Mouse (Mus musculus): ENCODE data around the gene Foxo3. TPM values are rescaled to one million over a fixed set of nuclear protein-coding genes. Genes with fewer than 3 reads are reported as not detected.

Gene Foxo3
- polyA plus RNA-seq, 1 experiment from 2014 or later = 5.0 TPM

- H3K27me3 ChIP-seq (ENCODE audit: control insufficient read depth, insufficient read depth, low read length) = no peaks in the 10 kb centered on the region
Observed at GRCm38 (mm10) chr10:42243925-42244324, 32.6 kb downstream of the Foxo3 start.

GRCm38 (mm10) chr10:42242484-42242883 lies 34.1 kb downstream of the Foxo3 start:
- 94% methylated on average over 6 of the region's 6 CpGs for WGBS
- no peak for ATAC-seq (ENCODE audit: low FRiP score)

More at GRCm38 (mm10) chr10:42243925-42244324, 32.6 kb downstream of the Foxo3 start:
- Histone ChIP-seq H3K36me3 (ENCODE audit: control insufficient read depth, insufficient read depth, low read length) (no peaks in the 10 kb centered on the region), H3K27ac (ENCODE audit: low read depth, low read length) (no peak overlapping the region), H3K4me3 (ENCODE audit: low read depth, low read length) (no peak overlapping the region), H3K4me2 (replicated peaks; ENCODE audit: low read depth, low read length) (no peak overlapping the region), H3K4me1 (replicated peaks; ENCODE audit: control insufficient read depth, insufficient read depth, low read length) (no peaks in the 10 kb centered on the region), H3K9ac (ENCODE audit: low read depth, low read length) (no peak overlapping the region), H3K9me3 (ENCODE audit: control insufficient read depth, low read length) (no peaks in the 10 kb centered on the region)
- ATAC-seq (ENCODE audit: low FRiP score) (no peak), DNase-seq (ENCODE audit: low spot score) (no peak)
- 87% methylated on average over 7 of the region's 7 CpGs for WGBS

DNA sequence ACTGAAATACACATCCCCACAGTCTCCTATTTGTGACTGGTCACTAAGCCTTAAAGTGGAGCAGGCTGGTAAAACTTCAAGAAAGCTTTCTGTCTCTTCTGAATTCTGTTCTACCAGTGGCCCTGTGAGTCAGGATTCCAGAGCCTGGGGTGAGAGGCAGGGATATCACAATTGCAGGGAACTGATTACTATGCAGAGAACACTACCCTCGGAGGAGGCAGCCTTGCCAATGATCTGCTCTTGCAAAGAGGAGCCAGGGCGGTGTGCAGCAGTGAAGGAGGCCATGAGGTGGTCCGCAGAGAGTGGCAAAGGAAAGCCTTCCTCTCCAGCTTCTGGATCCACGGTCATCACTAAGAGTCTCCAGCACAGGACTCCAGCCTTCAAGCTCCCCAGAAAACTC lies 34.8 kb downstream of the Foxo3 start:
- 70% methylated on average over 4 of the region's 4 CpGs for WGBS
- Histone ChIP-seq H3K27ac (ENCODE audit: low read depth, low read length) (no peak overlapping the region), H3K4me3 (ENCODE audit: low read depth, low read length) (no peak overlapping the region), H3K9me3 (ENCODE audit: control insufficient read depth, low read length) (no peaks in the 10 kb centered on the region), H3K4me1 (replicated peaks; ENCODE audit: control insufficient read depth, insufficient read depth, low read length) (no peaks in the 10 kb centered on the region), H3K36me3 (ENCODE audit: control insufficient read depth, insufficient read depth, low read length) (no peaks in the 10 kb centered on the region), H3K9ac (ENCODE audit: low read depth, low read length) (no peak overlapping the region), H3K27me3 (ENCODE audit: control insufficient read depth, insufficient read depth, low read length) (no peaks in the 10 kb centered on the region), H3K4me2 (replicated peaks; ENCODE audit: low read depth, low read length) (no peak overlapping the region)
- DNase-seq (ENCODE audit: low spot score) (no peak), ATAC-seq (ENCODE audit: low FRiP score) (no peak)

More at GRCm38 (mm10) chr10:42242484-42242883, 34.1 kb downstream of the Foxo3 start:
- Histone ChIP-seq H3K27ac (ENCODE audit: low read depth, low read length) (no peak overlapping the region), H3K9me3 (ENCODE audit: control insufficient read depth, low read length) (no peaks in the 10 kb centered on the region), H3K9ac (ENCODE audit: low read depth, low read length) (no peak overlapping the region), H3K4me1 (replicated peaks; ENCODE audit: control insufficient read depth, insufficient read depth, low read length) (no peaks in the 10 kb centered on the region), H3K27me3 (ENCODE audit: control insufficient read depth, insufficient read depth, low read length) (no peaks in the 10 kb centered on the region), H3K4me2 (replicated peaks; ENCODE audit: low read depth, low read length) (no peak overlapping the region), H3K4me3 (ENCODE audit: low read depth, low read length) (no peak overlapping the region), H3K36me3 (ENCODE audit: control insufficient read depth, insufficient read depth, low read length) (no peaks in the 10 kb centered on the region)
- no peak for DNase-seq (ENCODE audit: low spot score)

DNA sequence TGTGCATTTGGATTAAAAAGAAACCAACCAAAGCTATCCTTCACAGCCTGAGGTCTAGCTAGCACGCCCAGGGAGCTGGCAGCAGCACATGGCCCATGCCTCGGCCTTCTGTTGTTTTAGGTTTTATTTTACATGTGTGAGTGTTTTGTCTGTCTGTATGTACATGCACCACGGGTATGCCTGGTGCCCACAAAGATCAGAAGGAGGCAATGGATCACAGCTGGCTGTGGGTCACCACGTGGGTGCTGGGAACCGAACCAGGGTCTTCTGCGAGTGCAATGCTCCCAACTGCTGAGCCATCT lies 36.8 kb downstream of the Foxo3 start:
- Histone ChIP-seq H3K4me1 (replicated peaks; ENCODE audit: control insufficient read depth, insufficient read depth, low read length) (no peaks in the 10 kb centered on the region), H3K36me3 (ENCODE audit: control insufficient read depth, insufficient read depth, low read length) (no peaks in the 10 kb centered on the region), H3K9ac (ENCODE audit: low read depth, low read length) (no peak overlapping the region), H3K4me3 (ENCODE audit: low read depth, low read length) (no peak overlapping the region), H3K27me3 (ENCODE audit: control insufficient read depth, insufficient read depth, low read length) (no peaks in the 10 kb centered on the region), H3K9me3 (ENCODE audit: control insufficient read depth, low read length) (no peaks in the 10 kb centered on the region), H3K4me2 (replicated peaks; ENCODE audit: low read depth, low read length) (no peak overlapping the region), H3K27ac (ENCODE audit: low read depth, low read length) (no peak overlapping the region)
- DNase-seq (ENCODE audit: low spot score) = no peak
- 93% methylated on average over 6 of the region's 6 CpGs for WGBS
- ATAC-seq (ENCODE audit: low FRiP score) = no peak

- H3K27me3 ChIP-seq (ENCODE audit: control insufficient read depth, insufficient read depth, low read length) = no peaks in the 10 kb centered on the region
- no peak overlapping the region for H3K9ac ChIP-seq (ENCODE audit: low read depth, low read length)
- ATAC-seq (ENCODE audit: low FRiP score) (no peak), DNase-seq (ENCODE audit: low spot score) (no peak)
- no peak overlapping the region for H3K4me3 ChIP-seq (ENCODE audit: low read depth, low read length)
- no peaks in the 10 kb centered on the region for H3K36me3 ChIP-seq (ENCODE audit: control insufficient read depth, insufficient read depth, low read length)
- no peak overlapping the region for H3K27ac ChIP-seq (ENCODE audit: low read depth, low read length)
- WGBS = 86% methylated on average over 15 of the region's 15 CpGs
- H3K4me1 ChIP-seq (replicated peaks; ENCODE audit: control insufficient read depth, insufficient read depth, low read length) = no peaks in the 10 kb centered on the region
- no peak overlapping the region for H3K4me2 ChIP-seq (replicated peaks; ENCODE audit: low read depth, low read length)
- H3K9me3 ChIP-seq (ENCODE audit: control insufficient read depth, low read length) = no peaks in the 10 kb centered on the region
Observed at GRCm38 (mm10) chr10:42238923-42239809, 37.4 kb downstream of the Foxo3 start.

- H3K9ac ChIP-seq (ENCODE audit: low read depth, low read length) = no peak overlapping the region
- no peak overlapping the region for H3K4me3 ChIP-seq (ENCODE audit: low read depth, low read length)
- no peaks in the 10 kb centered on the region for H3K9me3 ChIP-seq (ENCODE audit: control insufficient read depth, low read length)
- H3K27me3 ChIP-seq (ENCODE audit: control insufficient read depth, insufficient read depth, low read length) = no peaks in the 10 kb centered on the region
- no peaks in the 10 kb centered on the region for H3K36me3 ChIP-seq (ENCODE audit: control insufficient read depth, insufficient read depth, low read length)
- DNase-seq (ENCODE audit: low spot score) = no peak
- H3K4me2 ChIP-seq (replicated peaks; ENCODE audit: low read depth, low read length) = no peak overlapping the region
- no peaks in the 10 kb centered on the region for H3K4me1 ChIP-seq (replicated peaks; ENCODE audit: control insufficient read depth, insufficient read depth, low read length)
- no peak for ATAC-seq (ENCODE audit: low FRiP score)
- H3K27ac ChIP-seq (ENCODE audit: low read depth, low read length) = no peak overlapping the region
- 46% methylated on average over 5 of the region's 5 CpGs for WGBS
Observed at GRCm38 (mm10) chr10:42238296-42238695, 38.3 kb downstream of the Foxo3 start.

DNA sequence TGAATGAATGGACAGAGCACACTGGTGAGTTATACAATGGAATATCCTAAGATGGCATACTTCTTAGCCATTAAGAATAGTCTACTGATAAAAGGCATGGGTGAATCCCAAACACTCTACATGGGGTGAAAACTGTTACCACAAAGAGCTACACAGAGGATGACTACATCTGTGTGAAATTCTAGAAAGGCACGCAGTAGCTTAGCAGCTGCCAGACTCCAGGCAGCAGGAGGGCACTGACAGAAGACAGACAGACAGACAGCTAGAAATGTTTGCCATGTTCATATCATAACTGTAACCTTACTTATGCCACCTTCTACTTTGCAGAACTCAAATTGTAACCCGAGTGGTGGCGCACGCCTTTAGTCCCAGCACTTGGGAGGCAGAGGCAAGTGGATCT lies 39.0 kb downstream of the Foxo3 start:
- no peak overlapping the region for H3K4me3 ChIP-seq (ENCODE audit: low read depth, low read length)
- H3K9me3 ChIP-seq (ENCODE audit: control insufficient read depth, low read length) = no peaks in the 10 kb centered on the region
- no peaks in the 10 kb centered on the region for H3K4me1 ChIP-seq (replicated peaks; ENCODE audit: control insufficient read depth, insufficient read depth, low read length)
- DNase-seq (ENCODE audit: low spot score) (no peak), ATAC-seq (ENCODE audit: low FRiP score) (no peak)
- 90% methylated on average over 4 of the region's 4 CpGs for WGBS
- H3K27me3 ChIP-seq (ENCODE audit: control insufficient read depth, insufficient read depth, low read length) = no peaks in the 10 kb centered on the region
- no peak overlapping the region for H3K4me2 ChIP-seq (replicated peaks; ENCODE audit: low read depth, low read length)
- H3K36me3 ChIP-seq (ENCODE audit: control insufficient read depth, insufficient read depth, low read length) = no peaks in the 10 kb centered on the region
- no peak overlapping the region for H3K9ac ChIP-seq (ENCODE audit: low read depth, low read length)
- H3K27ac ChIP-seq (ENCODE audit: low read depth, low read length) = no peak overlapping the region

DNA sequence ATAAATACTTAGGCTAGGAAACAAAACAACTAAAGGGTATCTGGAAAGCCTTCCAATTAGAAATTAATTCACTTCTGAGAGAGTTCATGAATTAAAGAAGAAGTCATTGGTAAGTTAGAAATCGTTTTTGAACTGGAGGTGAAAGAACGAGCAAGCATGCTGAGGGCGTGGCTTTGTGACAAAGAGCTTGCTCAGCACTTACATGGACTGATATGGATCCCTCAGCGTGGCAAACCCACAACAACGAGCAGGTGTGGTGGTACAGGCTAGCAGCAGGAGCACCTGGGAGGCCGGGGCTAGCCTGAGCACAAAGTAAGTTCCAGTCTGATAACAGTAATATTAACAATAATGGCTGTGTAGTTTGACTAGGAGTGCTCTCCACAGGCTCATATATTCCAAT lies 41.2 kb downstream of the Foxo3 start:
- H3K4me2 ChIP-seq (replicated peaks; ENCODE audit: low read depth, low read length) = no peak overlapping the region
- no peak overlapping the region for H3K4me3 ChIP-seq (ENCODE audit: low read depth, low read length)
- no peaks in the 10 kb centered on the region for H3K36me3 ChIP-seq (ENCODE audit: control insufficient read depth, insufficient read depth, low read length)
- H3K27ac ChIP-seq (ENCODE audit: low read depth, low read length) = no peak overlapping the region
- WGBS = 90% methylated on average over 6 of the region's 6 CpGs
- no peaks in the 10 kb centered on the region for H3K4me1 ChIP-seq (replicated peaks; ENCODE audit: control insufficient read depth, insufficient read depth, low read length)
- H3K27me3 ChIP-seq (ENCODE audit: control insufficient read depth, insufficient read depth, low read length) = no peaks in the 10 kb centered on the region
- no peak for ATAC-seq (ENCODE audit: low FRiP score)
- DNase-seq (ENCODE audit: low spot score) = no peak
- H3K9ac ChIP-seq (ENCODE audit: low read depth, low read length) = no peak overlapping the region
- no peaks in the 10 kb centered on the region for H3K9me3 ChIP-seq (ENCODE audit: control insufficient read depth, low read length)

- H3K4me2 ChIP-seq (replicated peaks; ENCODE audit: low read depth, low read length) = no peak overlapping the region
- no peak for ATAC-seq (ENCODE audit: low FRiP score)
Observed at GRCm38 (mm10) chr10:42232977-42233376, 43.6 kb downstream of the Foxo3 start.

More at GRCm38 (mm10) chr10:42232977-42233376, 43.6 kb downstream of the Foxo3 start:
- Histone ChIP-seq H3K4me3 (ENCODE audit: low read depth, low read length) (no peak overlapping the region), H3K36me3 (ENCODE audit: control insufficient read depth, insufficient read depth, low read length) (no peaks in the 10 kb centered on the region), H3K27me3 (ENCODE audit: control insufficient read depth, insufficient read depth, low read length) (no peaks in the 10 kb centered on the region), H3K4me1 (replicated peaks; ENCODE audit: control insufficient read depth, insufficient read depth, low read length) (no peaks in the 10 kb centered on the region), H3K27ac (ENCODE audit: low read depth, low read length) (no peak overlapping the region), H3K9me3 (ENCODE audit: control insufficient read depth, low read length) (no peaks in the 10 kb centered on the region), H3K9ac (ENCODE audit: low read depth, low read length) (no peak overlapping the region)
- WGBS = 82% methylated on average over 11 of the region's 11 CpGs
- no peak for DNase-seq (ENCODE audit: low spot score)

Measured in hindbrain, embryonic 11.5 days (tissue).